Mouse (Mus musculus) kidney, adult 2 months (tissue): ENCODE results near the gene Arhgef10l. TPM values are rescaled to one million over a fixed set of nuclear protein-coding genes. Genes with fewer than 3 reads are reported as not detected.
A peak's percentile ranks its signal among the peaks of the same experiment; 100 is the strongest.
"Not testable (repeated sequence)": the region's sequence is repeated elsewhere in the genome, so short reads cannot be mapped to it uniquely, and the experiment has no call there.

Experiments
- DNase-seq: peaks from one replicate; pipeline ENCODE4 v3.0.0; 2021
- H3K27ac ChIP-seq: fragments of 200-500 bp; 2 replicates; pipeline ENCODE4 v1.5.1; 2012; ENCODE audit warnings: low read depth, low read length, control low read depth, inconsistent platforms; ENCODE audit not compliant: insufficient read depth
- H3K27me3 ChIP-seq: fragments of 200-500 bp; replicated peaks from 2 replicates; pipeline ENCODE4 v1.6.1; 2012; ENCODE audit warnings: mild to moderate bottlenecking, moderate library complexity, low read length, inconsistent platforms; ENCODE audit not compliant: control insufficient read depth, insufficient read depth
- H3K36me3 ChIP-seq: fragments of 200-500 bp; 2 replicates; pipeline ENCODE4 v1.6.1; 2012; ENCODE audit warnings: mild to moderate bottlenecking, moderate library complexity, low read length, inconsistent platforms; ENCODE audit not compliant: control insufficient read depth, insufficient read depth
- H3K4me1 ChIP-seq: fragments of 200-500 bp; 2 replicates; pipeline ENCODE4 v1.6.1; 2011; ENCODE audit warnings: low read length; ENCODE audit not compliant: control insufficient read depth, insufficient read depth
- H3K4me3 ChIP-seq: fragments of 200-500 bp; 2 replicates; pipeline ENCODE4 v1.5.1; 2011; ENCODE audit warnings: mild to moderate bottlenecking, low read depth, low read length, control low read depth; ENCODE audit not compliant: insufficient read depth
- CTCF ChIP-seq: fragments of 200-500 bp; conservative IDR thresholded peaks from 2 replicates; pipeline ENCODE4 v1.5.1; 2011; ENCODE audit warnings: low read depth, mild to moderate bottlenecking, control low read depth, low read length, moderate library complexity, mixed read lengths; ENCODE audit not compliant: insufficient read depth, insufficient read length
- POLR2A ChIP-seq: fragments of 200-500 bp; IDR thresholded peaks from one replicate; pipeline ENCODE4 v1.6.1; 2011; ENCODE audit warnings: low read depth, low read length, control low read depth
- WGBS: fragments of 180-500 bp; shearing (Covaris S2); methylation state at CpG from one replicate; pipeline ENCODE4 v1.1.7; 2018; 5-methylcytosine and 5-hydroxymethylcytosine counted together
- polyA plus RNA-seq: library from polyadenylated mRNA; depleted of rRNA; stranded (reverse); fragments of >200 nt; gene quantifications from 2 replicates; pipeline ENCODE4 v1.2.3, GENCODE M21; 2012

Gene Arhgef10l
- polyA plus RNA-seq, 1 experiment = 42.0 TPM

DNA sequence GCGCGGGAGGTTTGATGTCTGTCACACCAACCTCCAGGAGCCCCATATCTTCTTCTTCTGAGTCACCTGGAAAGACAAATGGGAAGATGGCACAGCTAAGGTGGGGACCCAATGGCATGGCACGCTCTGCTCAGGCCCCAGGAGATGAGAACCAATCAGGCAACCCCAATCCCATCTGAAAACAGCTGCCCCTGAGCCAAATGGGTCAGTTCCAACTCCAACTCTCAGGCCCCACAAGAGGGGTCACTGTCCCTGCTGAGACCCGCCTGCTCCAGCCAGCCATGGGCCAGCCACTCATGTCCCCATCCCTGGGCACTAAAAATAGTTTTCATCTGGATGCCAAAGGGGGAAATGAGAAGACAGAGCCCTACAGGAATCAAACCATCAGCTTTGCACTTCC lies 84.9 kb downstream of the Arhgef10l start:
- Histone ChIP-seq H3K4me3 (no peak overlapping the region), H3K4me1 (no peaks in the 10 kb centered on the region), H3K27me3 (no peaks in the 10 kb centered on the region), H3K27ac (no peak overlapping the region), H3K36me3 (peaks cover 2% of the 10 kb centered on the region; the same call in 1 of the 2 replicates)
- no peak for DNase-seq
- 87% methylated on average over 4 of the region's 4 CpGs for WGBS
- no peak for TF ChIP-seq CTCF
- no peak for TF ChIP-seq POLR2A

DNA sequence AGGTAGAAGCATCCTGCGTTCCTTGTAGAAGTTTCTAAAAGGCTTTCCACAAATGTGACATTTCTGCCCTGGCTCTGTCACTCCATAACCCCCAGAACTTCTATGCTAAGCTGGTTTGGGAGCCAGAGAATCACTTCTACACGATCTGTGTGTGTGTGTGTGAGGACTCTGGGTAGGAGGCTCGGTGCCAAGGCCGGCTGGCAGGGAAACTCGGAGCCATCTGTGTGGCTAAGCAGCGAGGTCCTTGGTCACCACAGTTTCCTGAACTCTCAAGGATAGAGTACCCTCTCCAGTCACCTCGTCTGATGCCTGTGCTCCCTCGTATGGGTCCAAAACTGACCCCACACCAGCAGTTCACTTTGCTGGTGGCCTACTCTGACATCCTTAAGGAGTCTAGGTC lies 86.2 kb downstream of the Arhgef10l start:
- Histone ChIP-seq H3K4me1 (no peaks in the 10 kb centered on the region), H3K27ac (no peak overlapping the region), H3K27me3 (no peaks in the 10 kb centered on the region), H3K4me3 (no peak overlapping the region), H3K36me3 (peaks cover 2% of the 10 kb centered on the region; the same call in 1 of the 2 replicates)
- TF ChIP-seq POLR2A (no peak), CTCF (no peak)
- WGBS = 85% methylated on average over 8 of the region's 8 CpGs
- no peak for DNase-seq

DNA sequence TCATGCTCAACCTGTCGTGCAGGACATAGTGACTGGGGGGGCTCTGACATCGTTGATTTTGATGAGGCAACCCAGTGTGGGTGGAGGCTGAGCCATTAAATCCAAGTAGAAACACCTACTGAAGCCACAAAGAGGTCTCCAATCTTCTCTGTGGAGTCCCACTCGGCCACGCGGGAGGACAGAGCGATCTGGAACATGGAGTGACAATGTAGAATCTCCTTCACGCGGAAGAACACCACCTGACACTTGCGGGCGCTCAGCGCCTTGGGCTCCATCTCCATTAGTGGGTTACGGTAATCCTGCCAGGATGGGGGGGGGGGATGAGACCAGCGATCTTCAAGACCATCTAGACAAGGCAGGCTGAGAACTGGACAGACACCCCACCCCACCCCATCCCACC lies 86.7 kb downstream of the Arhgef10l start:
- H3K27ac ChIP-seq = no peak overlapping the region
- no peak for DNase-seq
- H3K27me3 ChIP-seq = no peaks in the 10 kb centered on the region
- H3K4me3 ChIP-seq = no peak overlapping the region
- H3K4me1 ChIP-seq = no peaks in the 10 kb centered on the region
- peaks cover 2% of the 10 kb centered on the region for H3K36me3 ChIP-seq
- 95% methylated on average over 13 of the region's 13 CpGs for WGBS
- no peak for TF ChIP-seq POLR2A
- TF ChIP-seq CTCF = no peak

DNA sequence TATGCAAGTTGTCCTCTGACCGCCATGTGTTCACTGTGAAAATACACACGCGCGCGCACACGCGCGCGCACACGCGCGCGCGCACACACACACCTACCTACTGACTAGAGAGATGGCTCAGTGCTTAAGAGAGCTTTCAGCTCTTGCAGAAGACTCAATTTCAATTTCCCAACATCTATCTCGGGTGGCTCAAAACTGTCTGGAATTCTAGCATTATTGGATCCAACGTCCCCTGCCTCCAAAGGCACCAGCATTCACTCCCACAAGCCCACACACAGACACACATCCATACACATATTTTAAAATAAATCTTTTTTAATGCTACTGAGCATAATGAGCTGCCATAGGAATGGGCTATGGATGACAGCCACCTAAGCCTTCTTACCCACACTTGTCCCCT lies 89.2 kb downstream of the Arhgef10l start:
- H3K4me3 ChIP-seq = no peak overlapping the region
- no peak for DNase-seq
- H3K4me1 ChIP-seq = no peaks in the 10 kb centered on the region
- 97% methylated on average over 16 of the region's 16 CpGs for WGBS
- H3K27ac ChIP-seq = no peak overlapping the region
- TF ChIP-seq POLR2A = no peak
- no peak for TF ChIP-seq CTCF
- no peaks in the 10 kb centered on the region for H3K27me3 ChIP-seq
- H3K36me3 ChIP-seq = peaks cover 4% of the 10 kb centered on the region

DNA sequence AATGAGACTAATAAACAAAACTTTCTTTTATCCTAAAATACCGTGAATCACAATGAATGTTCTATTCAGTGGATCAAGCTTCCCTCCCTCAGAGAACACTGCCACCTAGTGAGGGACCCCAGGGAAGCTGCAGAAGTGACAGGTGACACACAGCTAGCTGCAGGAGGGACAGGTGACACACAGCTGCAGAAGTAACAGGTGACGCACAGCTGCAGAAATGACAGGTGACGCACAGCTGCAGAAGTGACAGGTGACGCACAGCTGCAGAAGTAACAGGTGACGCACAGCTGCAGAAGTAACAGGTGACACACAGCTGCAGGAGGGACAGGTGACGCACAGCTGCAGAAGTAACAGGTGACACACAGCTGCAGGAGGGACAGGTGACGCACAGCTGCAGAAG lies 90.9 kb downstream of the Arhgef10l start:
- TF ChIP-seq CTCF = peak; percentile 35
- DNase-seq, H3K4me1 ChIP-seq, H3K36me3 ChIP-seq, H3K27ac ChIP-seq, H3K4me3 ChIP-seq, H3K27me3 ChIP-seq: not testable (repeated sequence)
- WGBS = 89% methylated on average over 7 of the region's 7 CpGs

DNA sequence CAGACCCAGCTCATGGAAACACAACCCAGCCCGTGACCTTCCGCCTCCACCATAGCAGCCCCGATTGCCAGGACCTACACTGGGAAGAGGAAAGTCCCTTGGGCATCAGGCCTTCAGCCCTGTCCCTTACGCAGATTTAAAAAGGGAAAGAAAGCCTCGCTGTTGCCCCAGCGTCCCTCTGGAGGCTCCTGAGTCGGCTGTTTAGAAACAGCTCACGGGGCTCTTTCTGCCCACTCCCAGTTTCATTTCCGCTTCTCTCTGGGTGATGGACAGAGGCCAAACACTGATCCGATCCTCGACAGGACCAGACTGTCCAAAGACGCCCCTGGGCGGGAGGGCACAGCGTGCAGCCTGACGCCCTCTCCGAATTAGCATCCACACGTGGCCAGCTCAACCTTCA lies 93.4 kb downstream of the Arhgef10l start:
- no peak for TF ChIP-seq POLR2A
- TF ChIP-seq CTCF = no peak
- no peak overlapping the region for H3K27ac ChIP-seq
- WGBS = 79% methylated on average over 17 of the region's 17 CpGs
- no peaks in the 10 kb centered on the region for H3K4me1 ChIP-seq
- H3K4me3 ChIP-seq = no peak overlapping the region
- no peaks in the 10 kb centered on the region for H3K27me3 ChIP-seq
- peak; percentile 18 for DNase-seq
- peaks cover 7% of the 10 kb centered on the region for H3K36me3 ChIP-seq

DNA sequence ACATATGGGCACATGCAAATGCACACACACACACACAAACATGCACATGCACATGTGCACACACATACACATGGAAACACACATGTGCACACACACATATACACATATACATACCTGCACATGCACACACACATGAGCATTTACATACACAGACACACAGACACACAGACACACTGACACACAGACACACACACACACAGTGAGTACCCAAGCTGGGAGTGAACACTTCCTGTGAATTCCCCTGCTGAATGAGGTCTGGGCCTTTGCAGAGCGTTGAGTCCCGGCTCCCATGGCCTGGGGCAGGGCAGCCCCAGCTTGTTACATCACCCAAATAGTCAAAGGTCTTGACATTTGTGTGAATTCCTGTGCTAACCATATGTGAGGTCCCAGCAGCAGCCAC lies 96.4 kb downstream of the Arhgef10l start:
- Histone ChIP-seq H3K27ac (no peak overlapping the region), H3K27me3 (no peaks in the 10 kb centered on the region), H3K4me3 (no peak overlapping the region), H3K4me1 (no peaks in the 10 kb centered on the region), H3K36me3 (peaks cover 7% of the 10 kb centered on the region)
- DNase-seq = no peak
- WGBS = 63% methylated on average over 2 of the region's 2 CpGs
- no peak for TF ChIP-seq POLR2A
- no peak for TF ChIP-seq CTCF
